Mouse (Mus musculus) myocyte (in vitro differentiated cells): ENCODE measurements at regions not wholly inside any gene's neighbourhood (a gene's known extent, or its start where the extent isn't known, plus 50 kb on each side); places are given as distances from the start of the nearest gene placed in this dataset.

Experiments used
- MAX ChIP-seq: IDR thresholded peaks from one replicate; pipeline ENCODE4 v1.6.1; 2011; ENCODE audit warnings: low read depth, mild to moderate bottlenecking, control low read depth
- POLR2A ChIP-seq: IDR thresholded peaks from one replicate; pipeline ENCODE4 v1.6.1; 2011; ENCODE audit warnings: low read depth, mild to moderate bottlenecking, control low read depth, moderate library complexity; ENCODE audit not compliant: insufficient read length
- POLR2AphosphoS2 ChIP-seq: IDR thresholded peaks from one replicate; pipeline ENCODE4 v1.6.1; 2011; ENCODE audit warnings: low read depth, control low read depth; ENCODE audit not compliant: insufficient read length
- SRF ChIP-seq: IDR thresholded peaks from one replicate; pipeline ENCODE4 v1.6.1; 2011; ENCODE audit warnings: low read depth; ENCODE audit not compliant: control insufficient read depth, insufficient read length

DNA sequence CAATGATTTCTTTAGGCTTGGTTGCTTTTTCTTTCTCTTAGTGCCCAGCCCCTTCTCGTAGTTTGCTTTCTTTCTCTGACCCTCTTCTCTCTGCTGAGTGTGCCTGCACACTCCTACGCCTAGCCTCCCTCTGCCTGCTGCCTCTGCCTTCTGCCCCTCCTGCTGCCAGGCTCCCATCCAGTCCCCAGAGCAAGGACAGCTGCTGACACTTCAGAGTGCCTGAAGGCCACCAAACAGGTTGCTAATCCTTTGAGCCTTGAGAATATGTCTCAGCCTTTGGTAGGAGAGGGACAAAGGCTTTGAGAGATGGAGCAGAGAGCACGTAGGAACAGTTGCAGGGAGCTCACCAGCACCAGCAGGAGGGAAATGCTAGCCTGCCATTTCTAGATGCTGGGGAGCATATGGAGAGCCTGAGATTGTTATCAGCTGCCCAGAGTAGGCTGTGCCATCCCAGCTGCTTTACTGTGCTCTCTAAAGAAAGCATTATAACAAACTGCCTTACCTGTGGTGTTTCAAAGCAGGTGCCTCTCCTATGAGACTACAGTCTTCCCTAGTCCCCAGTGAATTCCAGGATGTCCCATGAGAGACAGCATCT, 103.0 kb upstream of the Arrdc4 start:
- TF ChIP-seq POLR2AphosphoS2 (no peak), SRF (no peak), MAX (no peak), POLR2A (no peak)
